Mouse (Mus musculus): ENCODE measurements around the gene Snx29.

- TF ChIP-seq GATA1 (IDR thresholded peaks at IDR 0.05; ENCODE audit: low read length) (no peak), TAL1 (IDR thresholded peaks at IDR 0.05; ENCODE audit: low read length) (no peak)
These were observed 305.3 kb downstream of the Snx29 start for GRCm38 (mm10) chr16:11627866-11628638.

All from erythroblast, embryonic 14.5 days (primary cell).